Mouse (Mus musculus) lung, postnatal 0 days (tissue): ENCODE data around the gene Thap8.

Source experiments
- CTCF ChIP-seq: IDR thresholded peaks from 2 replicates; pipeline ENCODE4 v1.5.1; 2016; ENCODE audit warnings: antibody characterized with exemption, mild to moderate bottlenecking
- EP300 ChIP-seq: IDR thresholded peaks from 2 replicates; pipeline ENCODE4 v1.6.1; 2016; ENCODE audit warnings: antibody characterized with exemption, mild to moderate bottlenecking, control low read depth

DNA sequence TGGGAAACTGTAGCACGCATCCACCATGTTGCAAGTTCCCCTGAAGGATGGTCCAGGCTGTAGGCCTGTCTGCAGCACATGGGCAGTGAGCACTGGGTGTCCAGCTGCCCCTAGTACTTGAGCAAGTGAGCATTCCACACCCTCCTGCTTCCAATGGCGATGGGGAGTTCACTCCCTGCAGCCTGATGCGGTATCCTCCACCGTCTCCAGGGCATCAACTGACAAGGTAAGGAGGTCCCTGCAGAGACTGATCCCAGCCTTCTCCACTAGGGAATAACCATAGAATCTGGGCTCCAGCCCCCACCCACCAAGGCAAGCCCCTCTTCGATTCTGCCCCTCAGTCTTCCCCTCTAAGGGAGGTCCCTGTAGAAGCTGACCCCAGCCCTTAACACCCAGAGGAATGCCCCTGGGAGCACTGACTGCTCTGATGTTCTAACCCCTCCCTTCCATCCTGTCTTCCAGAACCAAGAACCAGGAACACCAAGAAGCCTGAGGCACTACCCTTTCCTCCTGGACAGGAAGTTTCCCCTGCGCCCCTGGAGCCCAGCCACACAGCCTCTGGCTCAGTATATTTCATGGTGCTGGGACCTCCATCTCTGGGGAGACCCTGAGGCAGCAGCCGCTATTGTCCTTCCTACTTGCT, 9.3 kb downstream of the Thap8 start:
- TF ChIP-seq CTCF (no peak), EP300 (no peak)
